Mouse (Mus musculus): Measurements from ENCODE around the gene Atp2a2.

Gene Atp2a2

GRCm38 (mm10) chr5:122454883-122455282, 47.1 kb downstream of the Atp2a2 start:
- peak in 1 of 2 experiments; percentile 68 for DNase-seq (ENCODE audit: inconsistent age in 2 of 2, low spot score in 1 of 2)

GRCm38 (mm10) chr5:122454442-122454841, 47.6 kb downstream of the Atp2a2 start:
- DNase-seq (ENCODE audit: inconsistent age in 2 of 2, low spot score in 1 of 2): no peak

- DNase-seq (ENCODE audit: inconsistent age in 2 of 2, low spot score in 1 of 2): peak in 1 of 2 experiments; percentile 64
Measured at GRCm38 (mm10) chr5:122453188-122453587, 48.8 kb downstream of the Atp2a2 start.

- no peak for DNase-seq (ENCODE audit: inconsistent age in 2 of 2, low spot score in 1 of 2)
Measured at GRCm38 (mm10) chr5:122452194-122452593, 49.8 kb downstream of the Atp2a2 start.

- no peak for DNase-seq (ENCODE audit: inconsistent age in 2 of 2, low spot score in 1 of 2)
Measured at GRCm38 (mm10) chr5:122451324-122451723, 50.7 kb downstream of the Atp2a2 start.

GRCm38 (mm10) chr5:122450913-122451317, 51.1 kb downstream of the Atp2a2 start:
- no peak for DNase-seq (ENCODE audit: inconsistent age in 2 of 2, low spot score in 1 of 2)

- DNase-seq (ENCODE audit: inconsistent age in 2 of 2, low spot score in 1 of 2): no peak
Measured at GRCm38 (mm10) chr5:122449946-122450345, 52.1 kb downstream of the Atp2a2 start.

GRCm38 (mm10) chr5:122448869-122449268, 53.2 kb downstream of the Atp2a2 start:
- no peak for DNase-seq (ENCODE audit: inconsistent age in 2 of 2, low spot score in 1 of 2)

GRCm38 (mm10) chr5:122447857-122448256, 54.2 kb downstream of the Atp2a2 start:
- DNase-seq (ENCODE audit: inconsistent age in 2 of 2, low spot score in 1 of 2): no peak

- no peak for DNase-seq (ENCODE audit: inconsistent age in 2 of 2, low spot score in 1 of 2)
Measured at GRCm38 (mm10) chr5:122445051-122445610, 56.9 kb downstream of the Atp2a2 start.

- DNase-seq (ENCODE audit: inconsistent age in 2 of 2, low spot score in 1 of 2): no peak
Measured at GRCm38 (mm10) chr5:122444492-122444891, 57.5 kb downstream of the Atp2a2 start.

GRCm38 (mm10) chr5:122440095-122440630, 61.9 kb downstream of the Atp2a2 start:
- DNase-seq (ENCODE audit: inconsistent age in 2 of 2, low spot score in 1 of 2): peak in 1 of 2 experiments; percentile 47

GRCm38 (mm10) chr5:122439400-122440094, 62.5 kb downstream of the Atp2a2 start:
- peak; percentile 33 to 69 for DNase-seq (ENCODE audit: inconsistent age in 2 of 2, low spot score in 1 of 2)

GRCm38 (mm10) chr5:122434541-122434940, 67.5 kb downstream of the Atp2a2 start:
- no peak for DNase-seq (ENCODE audit: inconsistent age in 2 of 2, low spot score in 1 of 2)

GRCm38 (mm10) chr5:122431221-122431620, 70.8 kb downstream of the Atp2a2 start:
- peak in 1 of 2 experiments; percentile 80 for DNase-seq (ENCODE audit: inconsistent age in 2 of 2, low spot score in 1 of 2)

- no peak for DNase-seq (ENCODE audit: inconsistent age in 2 of 2, low spot score in 1 of 2)
Measured at GRCm38 (mm10) chr5:122430036-122430775, 71.8 kb downstream of the Atp2a2 start.

GRCm38 (mm10) chr5:122425550-122425949, 76.5 kb downstream of the Atp2a2 start:
- DNase-seq (ENCODE audit: inconsistent age in 2 of 2, low spot score in 1 of 2): no peak

GRCm38 (mm10) chr5:122423083-122423482, 78.9 kb downstream of the Atp2a2 start:
- DNase-seq (ENCODE audit: inconsistent age in 2 of 2, low spot score in 1 of 2): no peak

GRCm38 (mm10) chr5:122422071-122422964, 79.7 kb downstream of the Atp2a2 start:
- peak; percentile 91 to 99 for DNase-seq (ENCODE audit: inconsistent age in 2 of 2, low spot score in 1 of 2)

- no peak for DNase-seq (ENCODE audit: inconsistent age in 2 of 2, low spot score in 1 of 2)
Measured at GRCm38 (mm10) chr5:122421271-122422068, 80.6 kb downstream of the Atp2a2 start, which contains the start of gene Anapc7. Gene Anapc7, plus strand, starts transcription at chr5:122421693.
